Mouse (Mus musculus): ENCODE results near the gene Ctxn2. TPM values are rescaled to one million over a fixed set of nuclear protein-coding genes. Genes with fewer than 3 reads are reported as not detected.

Gene Ctxn2
- polyA plus RNA-seq, 1 experiment from 2014 or later, result 11.9 TPM

- 2% methylated on average over 38 of the region's 48 CpGs for WGBS
- Histone ChIP-seq H3K9me3 (ENCODE audit: control insufficient read depth, low read length) (no peaks in the 10 kb centered on the region), H3K9ac (replicated peaks; ENCODE audit: low read length) (peak within 1 kb of the TSS; percentile 99), H3K36me3 (ENCODE audit: control insufficient read depth, insufficient read depth, low read length) (no peaks in the 10 kb centered on the region), H3K4me3 (replicated peaks; ENCODE audit: low read depth, low read length) (peak within 1 kb of the TSS; percentile 76), H3K27me3 (ENCODE audit: control insufficient read depth, insufficient read depth, low read length) (no peaks in the 10 kb centered on the region), H3K4me1 (ENCODE audit: control insufficient read depth, insufficient read depth, low read length) (peaks cover 22% of the 10 kb centered on the region), H3K4me2 (ENCODE audit: low read length) (peak within 1 kb of the TSS; percentile 70), H3K27ac (replicated peaks; ENCODE audit: low read depth, low read length) (peak within 1 kb of the TSS; percentile 97)
- ATAC-seq (ENCODE audit: low FRiP score, low TSS enrichment), result peak; percentile 92
- peak; percentile 95 for DNase-seq
These were observed 13.0 kb upstream of the Ctxn2 start, which contains the start of gene Myef2 for GRCm38 (mm10) chr2:125123477-125123852. Gene Myef2, minus strand, starts transcription at chr2:125123661.

- Histone ChIP-seq H3K9ac (replicated peaks; ENCODE audit: low read length) (no peak overlapping the region), H3K36me3 (ENCODE audit: control insufficient read depth, insufficient read depth, low read length) (no peaks in the 10 kb centered on the region), H3K4me3 (replicated peaks; ENCODE audit: low read depth, low read length) (no peak overlapping the region), H3K27ac (replicated peaks; ENCODE audit: low read depth, low read length) (no peak overlapping the region), H3K4me2 (ENCODE audit: low read length) (no peak overlapping the region), H3K9me3 (ENCODE audit: control insufficient read depth, low read length) (no peaks in the 10 kb centered on the region), H3K27me3 (ENCODE audit: control insufficient read depth, insufficient read depth, low read length) (no peaks in the 10 kb centered on the region), H3K4me1 (ENCODE audit: control insufficient read depth, insufficient read depth, low read length) (peaks cover 13% of the 10 kb centered on the region)
- 35% methylated on average over 4 of the region's 4 CpGs for whole genome bisulfite sequencing
- DNase-seq, result no peak
- ATAC-seq (ENCODE audit: low FRiP score, low TSS enrichment), result no peak
These were observed 10.7 kb upstream of the Ctxn2 start for GRCm38 (mm10) chr2:125125824-125126223.

- H3K27me3 ChIP-seq (ENCODE audit: control insufficient read depth, insufficient read depth, low read length), result no peaks in the 10 kb centered on the region
- H3K36me3 ChIP-seq (ENCODE audit: control insufficient read depth, insufficient read depth, low read length), result no peaks in the 10 kb centered on the region
- ATAC-seq (ENCODE audit: low FRiP score, low TSS enrichment), result no peak
- H3K9me3 ChIP-seq (ENCODE audit: control insufficient read depth, low read length), result no peaks in the 10 kb centered on the region
- WGBS, result 89% methylated on average over 3 of the region's 3 CpGs
- no peak overlapping the region for H3K27ac ChIP-seq (replicated peaks; ENCODE audit: low read depth, low read length)
- H3K4me1 ChIP-seq (ENCODE audit: control insufficient read depth, insufficient read depth, low read length), result peaks cover 4% of the 10 kb centered on the region; the same call in 1 of the 2 replicates
- H3K9ac ChIP-seq (replicated peaks; ENCODE audit: low read length), result no peak overlapping the region
- H3K4me2 ChIP-seq (ENCODE audit: low read length), result no peak overlapping the region
- H3K4me3 ChIP-seq (replicated peaks; ENCODE audit: low read depth, low read length), result no peak overlapping the region
- no peak for DNase-seq
These were observed 9.7 kb upstream of the Ctxn2 start for GRCm38 (mm10) chr2:125126792-125127191.

GRCm38 (mm10) chr2:125134113-125134512, 2.4 kb upstream of the Ctxn2 start:
- DNase-seq (no peak), ATAC-seq (ENCODE audit: low FRiP score, low TSS enrichment) (no peak)
- 19% methylated on average over 4 of the region's 4 CpGs for WGBS

GRCm38 (mm10) chr2:125136846-125137245, 354 bp downstream of the Ctxn2 start:
- Histone ChIP-seq H3K4me1 (ENCODE audit: control insufficient read depth, insufficient read depth, low read length) (no peaks in the 10 kb centered on the region), H3K9me3 (ENCODE audit: control insufficient read depth, low read length) (no peaks in the 10 kb centered on the region), H3K4me2 (ENCODE audit: low read length) (peak overlapping the region; percentile 62), H3K27ac (replicated peaks; ENCODE audit: low read depth, low read length) (peak overlapping the region; percentile 82), H3K36me3 (ENCODE audit: control insufficient read depth, insufficient read depth, low read length) (no peaks in the 10 kb centered on the region), H3K27me3 (ENCODE audit: control insufficient read depth, insufficient read depth, low read length) (no peaks in the 10 kb centered on the region), H3K9ac (replicated peaks; ENCODE audit: low read length) (peak overlapping the region; percentile 59; the same call in 1 of the 2 replicates), H3K4me3 (replicated peaks; ENCODE audit: low read depth, low read length) (peak overlapping the region; percentile 46)
- DNase-seq, result no peak
- 29% methylated on average over 7 of the region's 7 CpGs for WGBS
- ATAC-seq (ENCODE audit: low FRiP score, low TSS enrichment), result no peak

More at GRCm38 (mm10) chr2:125134113-125134512, 2.4 kb upstream of the Ctxn2 start:
- Histone ChIP-seq H3K4me1 (ENCODE audit: control insufficient read depth, insufficient read depth, low read length) (no peaks in the 10 kb centered on the region), H3K36me3 (ENCODE audit: control insufficient read depth, insufficient read depth, low read length) (no peaks in the 10 kb centered on the region), H3K9ac (replicated peaks; ENCODE audit: low read length) (no peak overlapping the region), H3K4me3 (replicated peaks; ENCODE audit: low read depth, low read length) (no peak overlapping the region), H3K9me3 (ENCODE audit: control insufficient read depth, low read length) (no peaks in the 10 kb centered on the region), H3K27me3 (ENCODE audit: control insufficient read depth, insufficient read depth, low read length) (no peaks in the 10 kb centered on the region), H3K4me2 (ENCODE audit: low read length) (no peak overlapping the region), H3K27ac (replicated peaks; ENCODE audit: low read depth, low read length) (no peak overlapping the region)

GRCm38 (mm10) chr2:125142336-125142735, 5.8 kb downstream of the Ctxn2 start:
- DNase-seq, result peak; percentile 37
- ATAC-seq (ENCODE audit: low FRiP score, low TSS enrichment), result no peak
- Histone ChIP-seq H3K9ac (replicated peaks; ENCODE audit: low read length) (no peak overlapping the region), H3K4me2 (ENCODE audit: low read length) (no peak overlapping the region), H3K36me3 (ENCODE audit: control insufficient read depth, insufficient read depth, low read length) (no peaks in the 10 kb centered on the region), H3K27ac (replicated peaks; ENCODE audit: low read depth, low read length) (no peak overlapping the region), H3K4me3 (replicated peaks; ENCODE audit: low read depth, low read length) (no peak overlapping the region), H3K9me3 (ENCODE audit: control insufficient read depth, low read length) (no peaks in the 10 kb centered on the region), H3K27me3 (ENCODE audit: control insufficient read depth, insufficient read depth, low read length) (no peaks in the 10 kb centered on the region), H3K4me1 (ENCODE audit: control insufficient read depth, insufficient read depth, low read length) (no peaks in the 10 kb centered on the region)

GRCm38 (mm10) chr2:125152388-125152787, 15.9 kb downstream of the Ctxn2 start, which contains the start of gene Slc12a1:
Gene Slc12a1, plus strand, starts transcription at chr2:125152505.
- no peak for DNase-seq
- Histone ChIP-seq H3K9me3 (ENCODE audit: control insufficient read depth, low read length) (no peaks in the 10 kb centered on the region), H3K36me3 (ENCODE audit: control insufficient read depth, insufficient read depth, low read length) (no peaks in the 10 kb centered on the region), H3K27ac (replicated peaks; ENCODE audit: low read depth, low read length) (no peak within 1 kb of the TSS), H3K9ac (replicated peaks; ENCODE audit: low read length) (no peak within 1 kb of the TSS), H3K4me1 (ENCODE audit: control insufficient read depth, insufficient read depth, low read length) (no peaks in the 10 kb centered on the region), H3K4me2 (ENCODE audit: low read length) (no peak within 1 kb of the TSS), H3K4me3 (replicated peaks; ENCODE audit: low read depth, low read length) (no peak within 1 kb of the TSS), H3K27me3 (ENCODE audit: control insufficient read depth, insufficient read depth, low read length) (no peaks in the 10 kb centered on the region)
- WGBS, result 88% methylated on average over 6 of the region's 6 CpGs
- ATAC-seq (ENCODE audit: low FRiP score, low TSS enrichment), result no peak

GRCm38 (mm10) chr2:125154294-125154693, 17.8 kb downstream of the Ctxn2 start:
- no peaks in the 10 kb centered on the region for H3K36me3 ChIP-seq (ENCODE audit: control insufficient read depth, insufficient read depth, low read length)
- DNase-seq (no peak), ATAC-seq (ENCODE audit: low FRiP score, low TSS enrichment) (no peak)
- no peak overlapping the region for H3K9ac ChIP-seq (replicated peaks; ENCODE audit: low read length)
- no peaks in the 10 kb centered on the region for H3K4me1 ChIP-seq (ENCODE audit: control insufficient read depth, insufficient read depth, low read length)
- 83% methylated on average over 9 of the region's 9 CpGs for WGBS
- no peak overlapping the region for H3K4me3 ChIP-seq (replicated peaks; ENCODE audit: low read depth, low read length)
- no peaks in the 10 kb centered on the region for H3K27me3 ChIP-seq (ENCODE audit: control insufficient read depth, insufficient read depth, low read length)
- no peak overlapping the region for H3K27ac ChIP-seq (replicated peaks; ENCODE audit: low read depth, low read length)
- H3K9me3 ChIP-seq (ENCODE audit: control insufficient read depth, low read length), result no peaks in the 10 kb centered on the region
- no peak overlapping the region for H3K4me2 ChIP-seq (ENCODE audit: low read length)

- 22% methylated on average over 2 of the region's 2 CpGs for WGBS
- H3K36me3 ChIP-seq (ENCODE audit: control insufficient read depth, insufficient read depth, low read length), result no peaks in the 10 kb centered on the region
- no peaks in the 10 kb centered on the region for H3K4me1 ChIP-seq (ENCODE audit: control insufficient read depth, insufficient read depth, low read length)
- H3K27me3 ChIP-seq (ENCODE audit: control insufficient read depth, insufficient read depth, low read length), result no peaks in the 10 kb centered on the region
- no peak overlapping the region for H3K4me3 ChIP-seq (replicated peaks; ENCODE audit: low read depth, low read length)
- H3K4me2 ChIP-seq (ENCODE audit: low read length), result no peak overlapping the region
- DNase-seq (no peak), ATAC-seq (ENCODE audit: low FRiP score, low TSS enrichment) (no peak)
- H3K9ac ChIP-seq (replicated peaks; ENCODE audit: low read length), result no peak overlapping the region
- H3K27ac ChIP-seq (replicated peaks; ENCODE audit: low read depth, low read length), result no peak overlapping the region
- no peaks in the 10 kb centered on the region for H3K9me3 ChIP-seq (ENCODE audit: control insufficient read depth, low read length)
These were observed 19.0 kb downstream of the Ctxn2 start for GRCm38 (mm10) chr2:125155504-125155903.
